Mouse (Mus musculus): ENCODE data around the gene Rnf151.
"Not testable (repeated sequence)": the region's sequence is repeated elsewhere in the genome, so short reads cannot be mapped to it uniquely, and the experiment has no call there.

Gene Rnf151

DNA sequence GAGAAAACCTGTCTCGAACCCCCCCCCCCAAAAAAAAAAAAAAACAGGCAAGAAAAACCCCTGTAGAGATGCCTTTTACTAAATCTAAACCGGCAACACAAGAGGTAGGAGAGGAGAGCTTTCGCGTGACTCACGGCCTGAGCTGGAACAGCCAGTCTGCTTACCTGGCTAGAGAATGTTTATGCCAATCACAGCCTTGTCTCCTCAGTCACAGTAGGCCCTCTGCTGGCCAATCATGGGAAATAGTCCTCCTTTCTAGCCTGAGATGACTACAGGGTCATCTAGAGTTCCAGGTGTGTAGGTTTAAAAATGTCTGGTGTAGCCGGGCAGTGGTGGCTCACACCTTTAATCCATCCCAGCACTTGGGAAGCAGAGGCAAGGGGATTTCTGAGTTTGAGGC is 50.4 kb downstream of the Rnf151 start:
- DNase-seq (ENCODE audit: low spot score in 2 of 2) = peak; percentile 64 to 80

DNA sequence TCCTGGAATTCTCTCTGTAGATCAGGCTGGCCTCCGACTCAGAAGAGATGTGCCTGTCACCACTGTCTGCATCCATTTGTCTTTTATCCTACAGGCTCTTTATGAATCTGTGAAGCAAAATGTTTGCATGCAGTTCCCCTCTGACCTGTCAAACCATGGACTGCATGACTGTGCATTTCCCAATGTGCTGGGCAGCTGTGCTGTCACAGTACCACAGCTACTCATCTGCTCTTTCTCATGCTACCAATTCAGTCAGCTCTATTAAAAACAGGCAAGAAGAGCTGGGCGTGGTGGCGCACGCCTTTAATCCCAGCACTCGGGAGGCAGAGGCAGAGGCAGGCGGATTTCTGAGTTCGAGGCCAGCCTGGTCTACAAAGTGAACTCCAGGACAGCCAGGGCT is 50.9 kb downstream of the Rnf151 start:
- not testable (repeated sequence) for DNase-seq (ENCODE audit: low spot score in 2 of 2)

Data from spleen, postnatal 4 days (tissue).